In genomic region chr2:128122491-128122890, GRCm38 (mm10) we compare ENCODE assay signal across 8 mouse cellular contexts. TPM values are rescaled to one million over a fixed set of nuclear protein-coding genes. Genes with fewer than 3 reads are reported as not detected.
DNase-seq lines count a peak whose midpoint lies in the region; ATAC-seq lines count a peak whose summit lies in the region.

No protein-coding gene starts in this region.

- no peaks in the 10 kb centered on the region for H3K9me3 ChIP-seq in liver, embryonic 15.5 days (replicated peaks)

- no peaks in the 10 kb centered on the region for H3K36me3 ChIP-seq in liver, embryonic 15.5 days (replicated peaks)

- no peak overlapping the region for H3K27ac ChIP-seq in liver, embryonic 15.5 days (replicated peaks)

- ATAC-seq in liver, embryonic 15.5 days (ENCODE audit: insufficient read depth): no peak

- H3K4me3 ChIP-seq in liver, embryonic 15.5 days (replicated peaks): peak overlapping the region; percentile 75

- peaks cover 42% of the 10 kb centered on the region for H3K4me1 ChIP-seq in liver, embryonic 15.5 days (replicated peaks)

- peak; percentile 71 for DNase-seq in right cerebral cortex, adult 18-20 months
- DNase-seq in right cerebral cortex, postnatal 36 days (ENCODE audit: low spot score in 2 of 2): no peak
- peak; percentile 83 for DNase-seq in embryo, embryonic 10.5 days (ENCODE audit: low spot score)
- DNase-seq in heart, adult 9 months (ENCODE audit: low spot score in 2 of 2): peak; percentile 29 to 58
- DNase-seq in kidney, adult 9 months: peak; percentile 70
- peak; percentile 65 for DNase-seq in neural tube, embryonic 10.5 days (ENCODE audit: extremely low spot score, low spot score)
- DNase-seq in testis, postnatal 14 days (ENCODE audit: low spot score): peak; percentile 16

- WGBS in liver, embryonic 15.5 days (ENCODE audit: insufficient replicate concordance): 2% methylated on average over 9 of the region's 9 CpGs

- H3K27me3 ChIP-seq in liver, embryonic 15.5 days: peaks cover 73% of the 10 kb centered on the region

- no peak overlapping the region for H3K9ac ChIP-seq in liver, embryonic 15.5 days

- H3K4me2 ChIP-seq in liver, embryonic 15.5 days: peak overlapping the region; percentile 98

RNA-seq across cellular contexts. Expression of gene Bcl2l11, which starts 3.3 kb away (rescaled TPM):
- polyA plus RNA-seq in liver, embryonic 15.5 days (2015; fragmentation: Nextera tagmentation; extraction: Ambion mirVana): 4.9 and 6.1 TPM in 2 replicates

Comparison
In these comparisons a context has a peak if more than half of its experiments do, and no peak if none do; other contexts are left out.
1. DNase-seq: peak in right cerebral cortex, adult 18-20 months (single experiment), embryo, embryonic 10.5 days (single experiment), heart, adult 9 months (2 of 2), kidney, adult 9 months (single experiment), neural tube, embryonic 10.5 days (single experiment) and testis, postnatal 14 days (single experiment); none in right cerebral cortex, postnatal 36 days (0 of 2).